Mouse (Mus musculus) embryonic fibroblast, embryonic 13.5 days (primary cell): ENCODE data around the gene Mtmr3. TPM values are rescaled to one million over a fixed set of nuclear protein-coding genes. Genes with fewer than 3 reads are reported as not detected.

Experiments
- H3K27ac ChIP-seq: 2 replicates; pipeline ENCODE4 v1.5.1; 2012; ENCODE audit warnings: low read length, control low read depth, inconsistent platforms; ENCODE audit not compliant: insufficient read depth
- H3K4me1 ChIP-seq: 2 replicates; pipeline ENCODE4 v1.6.1; 2011; ENCODE audit warnings: low read length; ENCODE audit not compliant: control insufficient read depth, insufficient read depth
- H3K4me3 ChIP-seq: 2 replicates; pipeline ENCODE4 v1.5.1; 2011; ENCODE audit warnings: mild to moderate bottlenecking, control low read depth, low read length; ENCODE audit not compliant: insufficient read depth
- CTCF ChIP-seq: IDR thresholded peaks from 2 replicates; pipeline ENCODE4 v1.5.1; 2011; ENCODE audit warnings: mild to moderate bottlenecking, control low read depth, low read length, moderate library complexity, borderline replicate concordance; ENCODE audit not compliant: insufficient read depth
- POLR2A ChIP-seq: IDR thresholded peaks from 2 replicates; pipeline ENCODE4 v1.6.1; 2011; ENCODE audit warnings: low read depth, mild to moderate bottlenecking, control low read depth, low read length, moderate library complexity
- polyA plus RNA-seq: library from polyadenylated mRNA; stranded (reverse); fragments of >200 nt; gene quantifications from 2 replicates; pipeline ENCODE4 v1.2.4, GENCODE M21; 2011; ENCODE audit warnings: low read depth; ENCODE audit not compliant: missing spikeins, insufficient read length

The Mtmr3 gene
- polyA plus RNA-seq, 1 experiment = 37.8 TPM

- H3K27ac ChIP-seq = no peak overlapping the region
- no peaks in the 10 kb centered on the region for H3K4me1 ChIP-seq
- no peak overlapping the region for H3K4me3 ChIP-seq
- TF ChIP-seq CTCF (no peak), POLR2A (no peak)
Measured at GRCm38 (mm10) chr11:4497501-4498118, 97.1 kb downstream of the Mtmr3 start.

- no peak for TF ChIP-seq CTCF
- no peak for TF ChIP-seq POLR2A
- no peaks in the 10 kb centered on the region for H3K4me1 ChIP-seq
- no peak overlapping the region for H3K4me3 ChIP-seq
- H3K27ac ChIP-seq = no peak overlapping the region
Measured at GRCm38 (mm10) chr11:4495021-4495540, 99.6 kb downstream of the Mtmr3 start.

- Histone ChIP-seq H3K4me1 (no peaks in the 10 kb centered on the region), H3K4me3 (no peak overlapping the region), H3K27ac (no peak overlapping the region)
- TF ChIP-seq POLR2A = no peak
- no peak for TF ChIP-seq CTCF
Measured at GRCm38 (mm10) chr11:4489207-4489606, 105.5 kb downstream of the Mtmr3 start.

- no peak overlapping the region for H3K4me3 ChIP-seq
- H3K27ac ChIP-seq = no peak overlapping the region
- TF ChIP-seq CTCF (no peak), POLR2A (no peak)
- no peaks in the 10 kb centered on the region for H3K4me1 ChIP-seq
Measured at GRCm38 (mm10) chr11:4488798-4489197, 105.9 kb downstream of the Mtmr3 start.

- no peak for TF ChIP-seq CTCF
- TF ChIP-seq POLR2A = no peak
- Histone ChIP-seq H3K4me1 (no peaks in the 10 kb centered on the region), H3K27ac (no peak overlapping the region), H3K4me3 (no peak overlapping the region)
Measured at GRCm38 (mm10) chr11:4488367-4488766, 106.3 kb downstream of the Mtmr3 start.

- Histone ChIP-seq H3K4me3 (no peak overlapping the region), H3K27ac (no peak overlapping the region), H3K4me1 (no peaks in the 10 kb centered on the region)
- no peak for TF ChIP-seq CTCF
- TF ChIP-seq POLR2A = no peak
Measured at GRCm38 (mm10) chr11:4487401-4487965, 107.2 kb downstream of the Mtmr3 start.

GRCm38 (mm10) chr11:4484541-4484940 lies 110.1 kb downstream of the Mtmr3 start:
- Histone ChIP-seq H3K27ac (no peak overlapping the region), H3K4me3 (no peak overlapping the region), H3K4me1 (no peaks in the 10 kb centered on the region)
- no peak for TF ChIP-seq POLR2A

GRCm38 (mm10) chr11:4482641-4483040 lies 112.0 kb downstream of the Mtmr3 start:
- no peak overlapping the region for H3K4me3 ChIP-seq
- TF ChIP-seq CTCF (no peak), POLR2A (no peak)

GRCm38 (mm10) chr11:4476184-4476697 lies 118.4 kb downstream of the Mtmr3 start:
- Histone ChIP-seq H3K4me3 (no peak overlapping the region), H3K27ac (no peak overlapping the region)
- no peak for TF ChIP-seq POLR2A
- TF ChIP-seq CTCF = no peak

More at GRCm38 (mm10) chr11:4482641-4483040, 112.0 kb downstream of the Mtmr3 start:
- H3K4me1 ChIP-seq = no peaks in the 10 kb centered on the region
- H3K27ac ChIP-seq = no peak overlapping the region

GRCm38 (mm10) chr11:4472464-4473179 lies 122.0 kb downstream of the Mtmr3 start:
- no peaks in the 10 kb centered on the region for H3K4me1 ChIP-seq
- H3K27ac ChIP-seq = no peak overlapping the region
- H3K4me3 ChIP-seq = no peak overlapping the region
- TF ChIP-seq POLR2A (no peak), CTCF (no peak)

More at GRCm38 (mm10) chr11:4476184-4476697, 118.4 kb downstream of the Mtmr3 start:
- H3K4me1 ChIP-seq = no peaks in the 10 kb centered on the region
